Mouse (Mus musculus) hindbrain, embryonic 14.5 days (tissue): ENCODE data around the gene Golph3. TPM values are rescaled to one million over a fixed set of nuclear protein-coding genes. Genes with fewer than 3 reads are reported as not detected.

Experiments used
- ATAC-seq: fragments of 200-750 bp; cut with Nextera tagmentation; 2 replicates; pipeline ENCODE4 v1.8.0; 2017; ENCODE audit warnings: moderate number of reproducible peaks, mild to moderate bottlenecking, moderate TSS enrichment, moderate library complexity; ENCODE audit not compliant: low FRiP score
- DNase-seq: peaks from one replicate; pipeline ENCODE4 v3.0.0-alpha.2; 2015; ENCODE audit warnings: low spot score
- H3K27ac ChIP-seq: fragments of 300-500 bp; sonication (generic); 2 replicates; pipeline ENCODE4 v1.5.1; 2014; ENCODE audit warnings: mild to moderate bottlenecking, moderate library complexity
- H3K27me3 ChIP-seq: fragments of 300-500 bp; sonication (generic); 2 replicates; pipeline ENCODE4 v1.6.1; 2014; ENCODE audit warnings: mild to moderate bottlenecking, low read length, mixed read lengths; ENCODE audit not compliant: control insufficient read depth, insufficient read depth
- H3K36me3 ChIP-seq: fragments of 300-500 bp; sonication (generic); replicated peaks from 2 replicates; pipeline ENCODE4 v1.6.1; 2014; ENCODE audit not compliant: control insufficient read depth, insufficient read depth
- H3K4me1 ChIP-seq: fragments of 300-500 bp; sonication (generic); replicated peaks from 2 replicates; pipeline ENCODE4 v1.6.1; 2014; ENCODE audit warnings: antibody characterized with exemption, low read length, mixed read lengths; ENCODE audit not compliant: control insufficient read depth, insufficient read depth
- H3K4me2 ChIP-seq: fragments of 300-500 bp; sonication (generic); replicated peaks from 2 replicates; pipeline ENCODE4 v1.6.1; 2014; ENCODE audit warnings: mild to moderate bottlenecking, moderate library complexity
- H3K4me3 ChIP-seq: fragments of 300-500 bp; sonication (generic); replicated peaks from 2 replicates; pipeline ENCODE4 v1.5.1; 2014; ENCODE audit warnings: mild to moderate bottlenecking, low read length
- H3K9ac ChIP-seq: fragments of 300-500 bp; sonication (generic); 2 replicates; pipeline ENCODE4 v1.6.1; 2014
- H3K9me3 ChIP-seq: fragments of 300-500 bp; sonication (generic); 2 replicates; pipeline ENCODE4 v1.6.1; 2016; ENCODE audit warnings: low read length; ENCODE audit not compliant: control insufficient read depth
- WGBS: fragments of 180-500 bp; shearing (Covaris S2); extraction: QIAGEN DNeasy Blood & Tissue Kit; methylation state at CpG from one replicate; pipeline ENCODE4 v1.1.7; 2014; 5-methylcytosine and 5-hydroxymethylcytosine counted together
- polyA plus RNA-seq: library from polyadenylated mRNA; unstranded; fragments of >200 nt; fragmentation: Nextera tagmentation; extraction: Ambion mirVana; gene quantifications from 2 replicates; pipeline ENCODE4 v1.2.1, GENCODE M21; 2014

The Golph3 gene
- polyA plus RNA-seq, 1 experiment from 2014 or later, result 96.9 TPM

GRCm38 (mm10) chr15:12313255-12313654, 8.0 kb upstream of the Golph3 start:
- no peaks in the 10 kb centered on the region for H3K9me3 ChIP-seq
- no peaks in the 10 kb centered on the region for H3K36me3 ChIP-seq
- no peak overlapping the region for H3K4me3 ChIP-seq
- DNase-seq (no peak), ATAC-seq (no peak)
- H3K9ac ChIP-seq, result no peak overlapping the region
- H3K4me1 ChIP-seq, result no peaks in the 10 kb centered on the region
- no peak overlapping the region for H3K4me2 ChIP-seq
- 18% methylated on average over 1 of the region's 1 CpGs for WGBS
- no peaks in the 10 kb centered on the region for H3K27me3 ChIP-seq
- H3K27ac ChIP-seq, result no peak overlapping the region

GRCm38 (mm10) chr15:12314584-12314983, 6.7 kb upstream of the Golph3 start:
- no peaks in the 10 kb centered on the region for H3K4me1 ChIP-seq
- 83% methylated on average over 5 of the region's 5 CpGs for WGBS
- no peak overlapping the region for H3K4me3 ChIP-seq
- H3K27ac ChIP-seq, result no peak overlapping the region
- H3K9ac ChIP-seq, result no peak overlapping the region
- no peaks in the 10 kb centered on the region for H3K36me3 ChIP-seq
- DNase-seq, result no peak
- H3K9me3 ChIP-seq, result no peaks in the 10 kb centered on the region
- ATAC-seq, result no peak
- no peak overlapping the region for H3K4me2 ChIP-seq
- H3K27me3 ChIP-seq, result peaks cover 3% of the 10 kb centered on the region; the same call in 1 of the 2 replicates

- no peaks in the 10 kb centered on the region for H3K36me3 ChIP-seq
- H3K4me2 ChIP-seq, result no peak overlapping the region
- H3K4me3 ChIP-seq, result no peak overlapping the region
- H3K9me3 ChIP-seq, result no peaks in the 10 kb centered on the region
- H3K4me1 ChIP-seq, result no peaks in the 10 kb centered on the region
- DNase-seq (no peak), ATAC-seq (no peak)
- WGBS, result 71% methylated on average over 2 of the region's 2 CpGs
- H3K27ac ChIP-seq, result no peak overlapping the region
- no peak overlapping the region for H3K9ac ChIP-seq
- H3K27me3 ChIP-seq, result peaks cover 10% of the 10 kb centered on the region
These were observed 5.3 kb upstream of the Golph3 start for GRCm38 (mm10) chr15:12315996-12316395.

- WGBS, result 95% methylated on average over 5 of the region's 5 CpGs
- no peak overlapping the region for H3K9ac ChIP-seq
- no peak for DNase-seq
- H3K36me3 ChIP-seq, result no peaks in the 10 kb centered on the region
- peaks cover 10% of the 10 kb centered on the region for H3K27me3 ChIP-seq
- H3K4me1 ChIP-seq, result no peaks in the 10 kb centered on the region
- no peak overlapping the region for H3K4me2 ChIP-seq
- no peak for ATAC-seq
- no peak overlapping the region for H3K27ac ChIP-seq
- no peaks in the 10 kb centered on the region for H3K9me3 ChIP-seq
- no peak overlapping the region for H3K4me3 ChIP-seq
These were observed 4.0 kb upstream of the Golph3 start for GRCm38 (mm10) chr15:12317290-12317689.

GRCm38 (mm10) chr15:12318451-12318850, 2.8 kb upstream of the Golph3 start:
- peaks cover 11% of the 10 kb centered on the region for H3K4me1 ChIP-seq
- 82% methylated on average over 8 of the region's 8 CpGs for WGBS
- no peaks in the 10 kb centered on the region for H3K36me3 ChIP-seq
- ATAC-seq (no peak), DNase-seq (no peak)
- H3K4me2 ChIP-seq, result no peak overlapping the region
- no peak overlapping the region for H3K27ac ChIP-seq
- no peak overlapping the region for H3K9ac ChIP-seq
- no peak overlapping the region for H3K4me3 ChIP-seq
- no peaks in the 10 kb centered on the region for H3K9me3 ChIP-seq
- H3K27me3 ChIP-seq, result peaks cover 10% of the 10 kb centered on the region

- WGBS, result 50% methylated on average over 5 of the region's 5 CpGs
- no peak overlapping the region for H3K4me3 ChIP-seq
- no peak overlapping the region for H3K9ac ChIP-seq
- no peaks in the 10 kb centered on the region for H3K9me3 ChIP-seq
- peaks cover 10% of the 10 kb centered on the region for H3K27me3 ChIP-seq
- H3K4me1 ChIP-seq, result peaks cover 20% of the 10 kb centered on the region
- H3K27ac ChIP-seq, result no peak overlapping the region
- no peaks in the 10 kb centered on the region for H3K36me3 ChIP-seq
- ATAC-seq, result no peak
- DNase-seq, result no peak
- H3K4me2 ChIP-seq, result 0 out of 2 replicates have a peak overlapping the region, but pooled peaks have one; percentile 62
These were observed 1.4 kb upstream of the Golph3 start for GRCm38 (mm10) chr15:12319889-12320288.

GRCm38 (mm10) chr15:12320441-12321090, 684 bp upstream of the Golph3 start:
- Histone ChIP-seq H3K27me3 (peaks cover 10% of the 10 kb centered on the region), H3K4me3 (peak overlapping the region; percentile 83), H3K27ac (peak overlapping the region; percentile 95), H3K4me2 (peak overlapping the region; percentile 62), H3K4me1 (peaks cover 23% of the 10 kb centered on the region), H3K9me3 (no peaks in the 10 kb centered on the region), H3K9ac (peak overlapping the region; percentile 96), H3K36me3 (no peaks in the 10 kb centered on the region)
- peak; percentile 29 for DNase-seq
- 8% methylated on average over 22 of the region's 22 CpGs for WGBS
- ATAC-seq, result no peak

- Histone ChIP-seq H3K9ac (peak within 1 kb of the TSS; percentile 96), H3K9me3 (no peaks in the 10 kb centered on the region), H3K4me1 (peaks cover 28% of the 10 kb centered on the region), H3K36me3 (no peaks in the 10 kb centered on the region), H3K4me3 (peak within 1 kb of the TSS; percentile 83), H3K27me3 (peaks cover 10% of the 10 kb centered on the region), H3K4me2 (peak within 1 kb of the TSS; percentile 62), H3K27ac (peak within 1 kb of the TSS; percentile 95)
- WGBS, result under 1% methylated on average over 65 of the region's 70 CpGs
- ATAC-seq (peak; percentile 32), DNase-seq (peak; percentile 39)
These were observed 755 bp downstream of the Golph3 start, which contains the start of gene 1810049J17Rik for GRCm38 (mm10) chr15:12321788-12322621. Gene 1810049J17Rik (minus strand): TSS chr15:12321899.

- H3K27ac ChIP-seq, result no peak overlapping the region
- no peaks in the 10 kb centered on the region for H3K9me3 ChIP-seq
- ATAC-seq (no peak), DNase-seq (no peak)
- H3K4me1 ChIP-seq, result peaks cover 28% of the 10 kb centered on the region
- H3K36me3 ChIP-seq, result no peaks in the 10 kb centered on the region
- H3K9ac ChIP-seq, result peak overlapping the region; percentile 96
- H3K4me3 ChIP-seq, result peak overlapping the region; percentile 83
- H3K27me3 ChIP-seq, result peaks cover 10% of the 10 kb centered on the region
- WGBS, result 18% methylated on average over 9 of the region's 9 CpGs
- H3K4me2 ChIP-seq, result peak overlapping the region; percentile 62
These were observed 1.6 kb downstream of the Golph3 start for GRCm38 (mm10) chr15:12322676-12323402.
